Mouse (Mus musculus) stomach, postnatal 0 days (tissue): ENCODE results near the gene Mettl5.

ENCODE experiments used
- CTCF ChIP-seq: IDR thresholded peaks from 2 replicates; pipeline ENCODE4 v1.5.1; 2016; ENCODE audit warnings: antibody characterized with exemption, low read depth, mild to moderate bottlenecking, moderate library complexity
- EP300 ChIP-seq: optimal IDR thresholded peaks from 2 replicates; pipeline ENCODE3; 2016; ENCODE audit warnings: antibody characterized with exemption

DNA sequence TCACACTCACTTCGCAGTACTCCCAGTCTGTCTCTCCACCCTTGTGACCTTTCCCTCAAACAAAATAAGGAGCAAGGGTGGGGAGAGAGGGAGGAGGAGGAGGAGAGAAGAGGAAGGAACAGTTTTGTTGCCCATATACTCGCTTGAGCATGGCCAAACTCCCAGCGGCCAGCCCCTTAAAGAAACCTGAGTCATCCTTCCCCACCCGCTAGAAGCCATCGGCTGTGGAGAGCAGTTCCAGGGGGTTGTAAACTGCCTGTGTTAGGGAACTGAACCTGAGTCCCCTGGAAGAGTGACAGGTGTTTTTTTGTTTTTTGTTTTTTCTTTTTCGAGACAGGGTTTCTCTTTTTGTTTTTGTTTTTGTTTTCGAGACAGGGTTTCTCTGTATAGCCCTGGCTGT is 5.4 kb upstream of the Mettl5 start:
- TF ChIP-seq CTCF (no peak), EP300 (no peak)
